Mouse (Mus musculus) ES-Bruce4 (cell line): ENCODE data around the gene Gkn3. TPM values are rescaled to one million over a fixed set of nuclear protein-coding genes. Genes with fewer than 3 reads are reported as not detected.
A peak's percentile ranks its signal among the peaks of the same experiment; 100 is the strongest.

Experiments
- H3K27ac ChIP-seq: 2 replicates; pipeline ENCODE4 v1.5.1; 2012; ENCODE audit warnings: low read length, inconsistent platforms; ENCODE audit not compliant: insufficient read depth
- H3K27me3 ChIP-seq: 2 replicates; pipeline ENCODE4 v1.6.1; 2012; ENCODE audit warnings: mild to moderate bottlenecking, low read length, inconsistent platforms; ENCODE audit not compliant: control insufficient read depth, poor library complexity, insufficient read depth, severe bottlenecking
- H3K36me3 ChIP-seq: 2 replicates; pipeline ENCODE4 v1.6.1; 2012; ENCODE audit warnings: inconsistent platforms, mild to moderate bottlenecking, low read length, moderate library complexity; ENCODE audit not compliant: control insufficient read depth, poor library complexity, insufficient read depth, severe bottlenecking
- H3K4me1 ChIP-seq: one replicate; pipeline ENCODE4 v1.8.1; 2011; ENCODE audit warnings: low read length; ENCODE audit not compliant: control insufficient read depth, insufficient read depth
- H3K4me3 ChIP-seq: 2 replicates; pipeline ENCODE4 v1.5.1; 2011; ENCODE audit warnings: low read depth, mild to moderate bottlenecking, low read length
- H3K9ac ChIP-seq: 2 replicates; pipeline ENCODE4 v1.6.1; 2012; ENCODE audit warnings: low read depth, mild to moderate bottlenecking, inconsistent platforms; ENCODE audit not compliant: poor library complexity, severe bottlenecking
- H3K9me3 ChIP-seq: replicated peaks from 2 replicates; pipeline ENCODE4 v1.6.1; 2012; ENCODE audit warnings: mild to moderate bottlenecking, low read length, inconsistent platforms; ENCODE audit not compliant: control insufficient read depth, poor library complexity, insufficient read depth, severe bottlenecking
- CTCF ChIP-seq: IDR thresholded peaks from one replicate; pipeline ENCODE4 v1.8.1; 2011; ENCODE audit warnings: low read depth, low read length
- EP300 ChIP-seq: IDR thresholded peaks from 2 replicates; pipeline ENCODE4 v1.6.1; 2011; ENCODE audit warnings: low read depth, low read length; ENCODE audit not compliant: insufficient read depth
- POLR2A ChIP-seq: IDR thresholded peaks from one replicate; pipeline ENCODE4 v1.8.1; 2011; ENCODE audit warnings: low read length; ENCODE audit not compliant: insufficient read depth
- polyA plus RNA-seq: library from polyadenylated mRNA; stranded (reverse); fragments of >200 nt; gene quantifications from 2 replicates; pipeline ENCODE4 v1.2.4, GENCODE M21; 2011; ENCODE audit warnings: low read depth; ENCODE audit not compliant: missing spikeins, insufficient read depth, insufficient read length

Gene Gkn3
- polyA plus RNA-seq, 1 experiment = not detected

DNA sequence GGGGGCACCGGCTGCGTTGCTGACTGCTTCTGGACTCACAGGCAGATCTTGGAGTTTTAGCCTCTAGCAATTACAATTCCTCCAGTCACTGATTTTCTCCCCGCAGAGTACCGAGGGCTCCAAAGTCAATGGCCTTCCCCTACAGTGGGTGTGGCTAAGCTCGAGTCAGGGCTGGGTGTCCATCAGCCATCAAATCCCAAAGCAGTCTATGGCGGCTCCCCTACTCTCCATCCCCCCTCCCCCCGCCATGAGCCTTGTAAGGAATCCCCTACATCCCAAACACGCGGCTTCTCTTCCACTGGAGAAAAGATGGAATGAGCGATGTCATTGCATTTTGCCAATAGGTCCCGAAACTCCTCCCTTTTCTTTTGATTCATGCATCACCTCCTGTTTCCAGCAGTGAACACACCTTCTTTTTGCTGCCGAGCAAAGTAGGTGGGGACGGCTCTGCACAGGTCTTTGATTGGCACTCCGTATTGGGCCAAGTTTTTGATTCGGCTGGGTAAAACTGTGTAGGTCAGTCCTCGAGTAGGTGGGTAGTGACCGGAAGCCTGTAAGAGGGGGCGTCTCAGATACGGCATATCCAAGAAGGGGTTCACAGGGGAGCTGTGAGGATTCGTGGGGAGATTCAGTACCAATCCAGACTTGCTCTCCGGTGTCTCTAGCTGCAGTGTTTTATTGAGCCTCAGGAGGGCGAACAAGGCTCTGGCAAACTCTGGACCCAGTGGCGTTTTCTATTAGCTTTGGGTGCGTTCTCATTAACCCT is 4.6 kb downstream of the Gkn3 start:
- Histone ChIP-seq H3K9ac (no peak overlapping the region), H3K27me3 (no peaks in the 10 kb centered on the region), H3K4me1 (no peaks in the 10 kb centered on the region), H3K36me3 (no peaks in the 10 kb centered on the region), H3K9me3 (no peaks in the 10 kb centered on the region), H3K27ac (no peak overlapping the region), H3K4me3 (peak overlapping the region; percentile 44)
- no peak for TF ChIP-seq EP300
- no peak for TF ChIP-seq POLR2A
- TF ChIP-seq CTCF = peak; percentile 22

DNA sequence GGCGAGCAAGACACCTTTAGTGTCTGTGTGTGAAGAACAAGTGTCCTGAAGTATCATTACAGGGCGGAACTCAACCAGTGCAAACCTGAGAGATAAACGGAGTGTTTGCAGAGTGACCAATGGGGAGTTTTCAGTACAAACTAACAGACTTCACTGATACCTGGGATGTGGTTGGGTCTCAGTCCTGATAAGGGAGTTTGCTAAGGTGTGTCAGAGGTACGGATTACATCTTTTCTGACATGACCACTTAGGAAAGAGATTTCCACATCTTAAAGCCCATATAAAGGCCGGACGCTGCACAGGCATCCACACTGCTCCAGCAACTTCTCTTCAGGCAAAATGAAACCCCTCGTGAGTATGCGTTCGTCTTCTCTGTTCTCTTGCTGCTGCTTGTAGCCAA is 15.7 kb downstream of the Gkn3 start, which contains the start of gene Gkn2:
Gene Gkn2 (plus strand): TSS at position 301 of the 400 bp plus-strand sequence.
- Histone ChIP-seq H3K27me3 (no peaks in the 10 kb centered on the region), H3K27ac (no peak within 1 kb of the TSS), H3K36me3 (no peaks in the 10 kb centered on the region), H3K9ac (no peak within 1 kb of the TSS), H3K4me1 (no peaks in the 10 kb centered on the region), H3K4me3 (no peak within 1 kb of the TSS), H3K9me3 (no peaks in the 10 kb centered on the region)
- TF ChIP-seq CTCF (no peak), EP300 (no peak), POLR2A (no peak)

GRCm38 (mm10) chr6:87369223-87369622 is 19.5 kb downstream of the Gkn3 start:
- TF ChIP-seq CTCF = no peak
- no peak for TF ChIP-seq EP300
- TF ChIP-seq POLR2A = no peak
- Histone ChIP-seq H3K9ac (no peak overlapping the region), H3K36me3 (no peaks in the 10 kb centered on the region), H3K27me3 (no peaks in the 10 kb centered on the region), H3K9me3 (no peaks in the 10 kb centered on the region), H3K4me1 (no peaks in the 10 kb centered on the region), H3K27ac (no peak overlapping the region), H3K4me3 (no peak overlapping the region)

- Histone ChIP-seq H3K4me1 (no peaks in the 10 kb centered on the region), H3K4me3 (no peak overlapping the region), H3K9me3 (no peaks in the 10 kb centered on the region), H3K9ac (no peak overlapping the region), H3K27me3 (no peaks in the 10 kb centered on the region), H3K36me3 (no peaks in the 10 kb centered on the region), H3K27ac (no peak overlapping the region)
- no peak for TF ChIP-seq CTCF
- TF ChIP-seq POLR2A = no peak
Measured at GRCm38 (mm10) chr6:87354441-87354840, 34.3 kb downstream of the Gkn3 start.

DNA sequence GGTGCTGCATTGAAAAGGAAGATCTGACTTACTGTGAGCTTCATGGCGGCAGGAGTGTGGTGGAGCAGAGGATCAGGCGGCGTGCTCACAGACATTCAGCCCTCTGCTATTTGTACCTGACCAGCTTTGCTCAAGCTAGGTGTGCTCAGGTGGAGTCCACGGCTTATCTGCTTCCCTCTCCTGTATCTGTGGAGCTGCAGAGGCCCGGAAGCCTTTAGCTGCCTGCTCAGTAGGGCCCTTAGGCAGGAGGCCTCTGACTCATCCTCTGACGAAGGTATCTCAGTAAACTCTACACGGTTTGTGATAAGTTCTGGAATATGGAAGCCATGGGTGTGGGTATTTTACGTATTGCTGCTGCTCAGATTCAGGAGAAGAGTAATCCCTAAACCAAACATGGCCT is 37.9 kb downstream of the Gkn3 start, which contains the start of gene Gkn1:
Gene Gkn1 (minus strand): TSS at position 114 of the 400 bp plus-strand sequence.
- Histone ChIP-seq H3K27ac (no peak within 1 kb of the TSS), H3K9me3 (no peaks in the 10 kb centered on the region), H3K9ac (no peak within 1 kb of the TSS), H3K36me3 (no peaks in the 10 kb centered on the region), H3K4me3 (no peak within 1 kb of the TSS), H3K4me1 (no peaks in the 10 kb centered on the region), H3K27me3 (no peaks in the 10 kb centered on the region)
- no peak for TF ChIP-seq EP300
- no peak for TF ChIP-seq POLR2A
- TF ChIP-seq CTCF = no peak

DNA sequence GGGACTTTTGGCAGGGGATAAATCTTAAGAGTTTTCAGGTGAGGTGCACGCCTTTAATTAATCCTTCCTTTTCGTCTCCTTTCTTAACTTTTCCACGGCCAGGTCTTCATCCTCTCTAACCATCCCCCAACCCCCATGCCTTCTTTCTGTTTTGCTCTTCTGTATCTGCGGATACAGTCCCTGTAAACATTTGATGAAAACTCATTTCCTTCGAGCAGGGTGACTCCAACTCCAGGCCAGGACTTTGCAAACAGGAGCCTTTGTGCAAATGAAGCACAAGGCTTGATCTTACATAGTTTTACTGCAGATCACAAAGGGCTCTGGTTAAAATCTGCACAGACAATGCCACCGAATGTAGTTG is 52.8 kb downstream of the Gkn3 start:
- H3K9ac ChIP-seq = peak overlapping the region; percentile 66; the same call in 1 of the 2 replicates
- no peaks in the 10 kb centered on the region for H3K9me3 ChIP-seq
- H3K27me3 ChIP-seq = peaks cover 5% of the 10 kb centered on the region; the same call in 1 of the 2 replicates
- H3K36me3 ChIP-seq = no peaks in the 10 kb centered on the region
- TF ChIP-seq EP300 = no peak
- TF ChIP-seq CTCF = no peak
- H3K4me3 ChIP-seq = no peak overlapping the region
- no peak overlapping the region for H3K27ac ChIP-seq
- no peaks in the 10 kb centered on the region for H3K4me1 ChIP-seq
